Mouse (Mus musculus) adrenal gland, postnatal 25 days (tissue): ENCODE results near the gene Agr3. TPM values are rescaled to one million over a fixed set of nuclear protein-coding genes. Genes with fewer than 3 reads are reported as not detected.

Experiments used
- DNase-seq: peaks from one replicate; pipeline ENCODE4 v3.0.0; 2021; ENCODE audit warnings: mixed read lengths
- total RNA-seq: library from RNA; stranded (reverse); gene quantifications from 2 replicates; pipeline ENCODE4 v1.2.3, GENCODE M21; 2021

Agr3 gene
- total RNA-seq, 1 experiment from 2014 or later: not detected

GRCm38 (mm10) chr12:35984743-35985142 is 59.3 kb downstream of the Agr3 start:
- no peak for DNase-seq

GRCm38 (mm10) chr12:35992711-35993110 is 67.3 kb downstream of the Agr3 start, which contains the start of gene Agr2:
Gene Agr2, plus strand, starts transcription at chr12:35992907.
- DNase-seq: no peak

- DNase-seq: no peak
Measured at GRCm38 (mm10) chr12:35993583-35993982, 68.2 kb downstream of the Agr3 start.

- DNase-seq: no peak
Measured at GRCm38 (mm10) chr12:35994098-35994497, 68.7 kb downstream of the Agr3 start.

- DNase-seq: no peak
Measured at GRCm38 (mm10) chr12:35995799-35996198, 70.4 kb downstream of the Agr3 start.

Other genes starting within 250 kb of the Agr3 start
- not detected in 2 replicates for gene Agr2, start 67.3 kb downstream of the Agr3 start, total RNA-seq
- 8.8 and 11.7 TPM in 2 replicates for gene Tspan13, start 116.9 kb downstream of the Agr3 start, total RNA-seq
- 33.2 and 50.7 TPM in 2 replicates for gene Ankmy2, start 231.5 kb downstream of the Agr3 start, total RNA-seq
- gene Bzw2, start 232.5 kb downstream of the Agr3 start, total RNA-seq: 23.9 and 27.7 TPM in 2 replicates